Mouse (Mus musculus): Measurements from ENCODE around the gene Ghr.

Ghr gene

GRCm38 (mm10) chr15:3297615-3298014 lies 285.7 kb downstream of the Ghr start:
- no peak for DNase-seq (ENCODE audit: low spot score in 2 of 2)

DNA sequence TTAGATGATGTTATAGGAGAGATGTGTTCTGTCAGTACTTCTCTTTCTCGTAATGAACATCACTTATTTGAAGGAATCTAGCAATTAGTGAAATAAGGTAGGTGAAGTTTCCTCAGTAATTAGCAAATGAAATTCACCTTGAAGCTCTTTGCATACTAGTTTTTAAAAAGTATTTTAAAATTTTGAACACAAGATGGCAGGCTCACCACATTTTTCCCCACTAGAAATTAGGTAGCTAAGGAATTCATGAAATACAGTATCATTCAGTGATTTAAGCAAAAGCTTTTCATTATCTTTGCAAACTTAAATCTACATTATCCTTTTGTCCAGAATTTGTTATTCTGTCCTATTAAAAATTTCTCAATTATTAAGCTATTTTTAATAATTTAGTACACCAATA lies 287.3 kb downstream of the Ghr start:
- no peak for DNase-seq (ENCODE audit: low spot score in 2 of 2)

- DNase-seq (ENCODE audit: low spot score in 2 of 2): no peak
These were observed 289.8 kb downstream of the Ghr start for GRCm38 (mm10) chr15:3293477-3293876.

- DNase-seq (ENCODE audit: low spot score in 2 of 2): no peak
These were observed 292.9 kb downstream of the Ghr start for GRCm38 (mm10) chr15:3290435-3290834.

- DNase-seq (ENCODE audit: low spot score in 2 of 2): no peak
These were observed 297.3 kb downstream of the Ghr start for GRCm38 (mm10) chr15:3286032-3286431.

- no peak for DNase-seq (ENCODE audit: low spot score in 2 of 2)
These were observed 301.6 kb downstream of the Ghr start for GRCm38 (mm10) chr15:3281737-3282136.

GRCm38 (mm10) chr15:3281216-3281615 lies 302.1 kb downstream of the Ghr start:
- no peak for DNase-seq (ENCODE audit: low spot score in 2 of 2)

GRCm38 (mm10) chr15:3279242-3279641 lies 304.1 kb downstream of the Ghr start:
- DNase-seq (ENCODE audit: low spot score in 2 of 2): no peak

- no peak for DNase-seq (ENCODE audit: low spot score in 2 of 2)
These were observed 305.9 kb downstream of the Ghr start for GRCm38 (mm10) chr15:3277391-3277790.

DNA sequence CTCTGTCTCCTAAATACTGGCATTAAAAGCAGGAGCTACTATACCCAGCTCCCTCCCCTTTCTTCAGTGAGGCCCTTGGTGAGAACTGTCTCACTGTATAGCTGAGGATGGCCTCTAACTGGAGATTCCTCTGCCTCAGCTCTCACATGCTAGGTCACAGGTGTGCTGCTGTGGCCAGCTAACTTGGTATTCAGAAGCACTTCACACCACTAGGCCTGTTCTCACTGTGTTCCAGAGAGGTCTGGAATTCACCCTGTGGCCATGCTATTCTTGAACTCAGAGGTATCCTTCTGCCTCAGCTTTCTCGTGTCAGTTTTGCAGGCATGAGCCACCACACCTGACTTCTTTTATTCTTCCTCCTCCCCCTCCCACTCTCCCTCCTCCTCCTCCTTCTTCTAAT lies 310.1 kb downstream of the Ghr start:
- no peak for DNase-seq (ENCODE audit: low spot score in 2 of 2)

GRCm38 (mm10) chr15:3271216-3271615 lies 312.1 kb downstream of the Ghr start:
- no peak for DNase-seq (ENCODE audit: low spot score in 2 of 2)

- peak; percentile 20 to 34 for DNase-seq (ENCODE audit: low spot score in 2 of 2)
These were observed 312.6 kb downstream of the Ghr start for GRCm38 (mm10) chr15:3270646-3271077.

DNA sequence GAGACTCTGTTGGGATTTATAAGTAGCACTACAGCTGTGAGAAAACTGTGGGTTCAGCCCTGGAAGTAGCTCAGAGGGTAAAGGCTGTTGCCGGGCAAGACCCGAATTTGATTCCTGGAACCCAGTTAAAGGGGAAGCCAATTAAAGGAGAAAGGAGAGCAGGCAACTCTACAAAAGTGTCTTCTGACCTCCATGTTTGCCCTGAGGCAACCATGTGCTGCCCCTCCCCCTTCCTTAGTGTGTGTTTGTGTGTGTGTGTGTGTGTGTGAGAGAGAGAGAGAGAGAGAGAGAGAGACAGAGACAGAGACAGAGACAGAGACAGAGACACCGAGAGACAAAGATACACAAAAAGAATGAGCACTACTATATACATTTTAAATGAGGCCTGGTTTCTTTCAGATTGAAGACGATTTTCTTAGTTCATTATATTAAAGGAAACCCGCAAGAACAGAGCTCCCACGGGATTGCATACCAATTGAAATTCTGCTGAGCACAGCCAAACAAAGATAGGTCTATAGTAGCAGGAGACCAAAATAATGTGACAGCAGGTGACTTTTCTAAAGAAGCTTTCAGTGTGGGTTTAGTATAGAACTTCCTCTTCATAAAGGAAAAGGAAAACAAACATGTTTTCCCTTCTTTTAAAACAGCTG lies 313.2 kb downstream of the Ghr start:
- no peak for DNase-seq (ENCODE audit: low spot score in 2 of 2)

DNA sequence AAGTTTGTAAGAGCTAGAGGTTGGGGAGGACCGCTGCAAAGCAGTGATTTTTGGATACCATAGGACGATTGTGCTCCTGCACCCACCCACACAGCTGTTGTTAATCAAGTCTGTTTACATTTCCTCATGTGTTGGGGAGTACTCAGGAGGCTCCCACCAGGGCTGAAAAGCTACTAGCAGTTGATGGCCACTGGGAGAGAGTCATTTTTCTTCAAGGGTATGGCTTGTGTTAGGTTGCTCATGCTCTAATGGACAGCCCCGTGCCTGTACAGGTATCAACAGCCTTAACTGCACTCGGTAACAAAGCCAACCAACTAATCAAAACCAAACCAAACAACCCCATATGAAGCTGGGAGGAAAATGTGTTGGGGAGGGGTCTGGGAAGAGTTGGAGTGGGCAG lies 313.8 kb downstream of the Ghr start:
- DNase-seq (ENCODE audit: low spot score in 2 of 2): no peak

- DNase-seq (ENCODE audit: low spot score in 2 of 2): no peak
These were observed 315.0 kb downstream of the Ghr start, which contains the start of gene Selenop for GRCm38 (mm10) chr15:3268247-3268646. Selenop (plus strand) TSS chr15:3268547.
